Mouse (Mus musculus) embryonic stem cell, embryonic (primary cell): ENCODE data around the gene Ang4.

ENCODE experiments used
- CTCF ChIA-PET, 4 experiments: fragments of 300-600 bp in 2 of 4; fragments of 350-600 bp in 2 of 4; sonication (Branson Sonifier 250); formaldehyde crosslinking; loops; one replicate each; lab custom pipeline; 2022; ENCODE audit warnings: inconsistent platforms in 2 of 4; lab: Charles Lee
- POLR2A ChIA-PET, 4 experiments: fragments of 300-600 bp in 2 of 4; fragments of 350-600 bp in 2 of 4; sonication (Branson Sonifier 250); formaldehyde crosslinking; loops; one replicate each; lab custom pipeline; 2022; ENCODE audit warnings: antibody characterized with exemption in 4 of 4, inconsistent platforms in 1 of 4; lab: Charles Lee

Gene Ang4

DNA sequence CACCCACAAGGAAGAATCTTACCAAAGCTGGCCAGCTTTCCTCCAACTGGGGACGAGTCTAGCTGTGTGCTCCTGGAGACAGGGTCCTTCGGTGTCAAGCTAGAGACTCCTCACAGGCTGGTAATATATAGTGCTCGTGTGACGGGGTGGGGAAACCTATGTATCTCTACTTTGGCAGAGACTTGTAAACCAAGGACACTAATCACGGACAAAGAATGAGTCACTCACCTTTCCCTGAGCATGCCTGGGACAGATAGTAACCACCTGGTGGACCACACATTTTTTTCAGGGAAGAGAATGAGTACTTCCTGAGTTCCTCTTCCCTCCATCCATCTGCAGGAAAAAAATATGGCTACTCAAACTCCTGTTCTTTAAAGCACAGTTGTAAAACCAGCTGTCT is at the start of gene Ang4:
Gene Ang4, minus strand, starts transcription at position 101 of the 400 bp plus-strand sequence.
- CTCF ChIA-PET, result interaction anchor here in 1 of 4 experiments (1.0 kb wide), 1 partner anchor 575 kb away, joined by 3 read pairs; no protein-coding TSS in a partner anchor

DNA sequence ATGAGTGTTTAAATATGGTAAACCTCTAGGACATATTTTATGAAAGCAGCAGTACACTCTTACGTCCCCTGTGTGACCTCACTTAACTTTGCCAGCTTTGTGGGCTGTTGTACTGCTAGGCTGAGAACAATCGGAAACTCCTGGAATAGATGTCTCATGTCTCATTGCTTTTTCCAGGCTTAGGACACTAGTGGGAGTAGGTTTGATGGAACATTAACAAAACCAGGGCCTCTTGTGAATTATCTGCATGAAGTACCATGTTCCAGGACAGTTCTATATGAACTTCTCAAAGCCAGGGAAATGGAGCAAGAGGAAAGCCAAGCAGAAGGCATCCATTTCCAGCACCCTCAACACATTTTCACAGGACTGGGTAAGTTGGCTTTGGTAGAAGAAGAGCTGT is 26.4 kb upstream of the Ang4 start, which contains the start of gene AY358078:
Gene AY358078, plus strand, starts transcription at position 301 of the 400 bp plus-strand sequence.
- POLR2A ChIA-PET, result no interaction called here
- CTCF ChIA-PET, result no interaction called here

More for the DNA sequence above, at the start of gene Ang4:
- POLR2A ChIA-PET, result no interaction called here

- ChIA-PET CTCF (interaction anchor here in 1 of 4 experiments (0.6 kb wide), 1 partner anchor 12 kb away, joined by 3 read pairs; no protein-coding TSS in a partner anchor), POLR2A (interaction anchor here in 1 of 4 experiments (0.7 kb wide), 1 partner anchor 132 kb away, joined by 3 read pairs; no protein-coding TSS in a partner anchor)
Measured at GRCm38 (mm10) chr14:51794106-51794505, 20.7 kb upstream of the Ang4 start.

GRCm38 (mm10) chr14:51789196-51789595 is 15.8 kb upstream of the Ang4 start:
- POLR2A ChIA-PET, result interaction anchor here in 1 of 4 experiments (0.6 kb wide), 1 partner anchor 88 kb away, joined by 3 read pairs; no protein-coding TSS in a partner anchor
- CTCF ChIA-PET, result interaction anchor here (0.5 to 1.5 kb wide), 13 partner anchors 34 to 737 kb away, joined by 3 to 8 read pairs (median 4); no protein-coding TSS in a partner anchor

GRCm38 (mm10) chr14:51787061-51787460 is 13.7 kb upstream of the Ang4 start:
- ChIA-PET POLR2A (interaction anchor here in 2 of 4 experiments (0.7 to 0.9 kb wide), 2 partner anchors 26 to 166 kb away, joined by 3 to 4 read pairs; no protein-coding TSS in a partner anchor), CTCF (interaction anchor here in 1 of 4 experiments (0.7 kb wide), 1 partner anchor 16 kb away, joined by 4 read pairs; no protein-coding TSS in a partner anchor)

GRCm38 (mm10) chr14:51786335-51786734 is 12.9 kb upstream of the Ang4 start:
- CTCF ChIA-PET, result interaction anchor here in 2 of 4 experiments (0.6 kb wide), 3 partner anchors 98 to 228 kb away, joined by 3 to 4 read pairs (median 4); no protein-coding TSS in a partner anchor
- POLR2A ChIA-PET, result interaction anchor here in 2 of 4 experiments (0.7 to 0.9 kb wide), 2 partner anchors 25 to 167 kb away, joined by 3 to 4 read pairs; no protein-coding TSS in a partner anchor

GRCm38 (mm10) chr14:51778865-51779481 is 5.6 kb upstream of the Ang4 start:
- CTCF ChIA-PET, result no interaction called here
- POLR2A ChIA-PET, result interaction anchor here in 1 of 4 experiments (0.7 kb wide), 1 partner anchor 78 kb away, joined by 3 read pairs; no protein-coding TSS in a partner anchor

DNA sequence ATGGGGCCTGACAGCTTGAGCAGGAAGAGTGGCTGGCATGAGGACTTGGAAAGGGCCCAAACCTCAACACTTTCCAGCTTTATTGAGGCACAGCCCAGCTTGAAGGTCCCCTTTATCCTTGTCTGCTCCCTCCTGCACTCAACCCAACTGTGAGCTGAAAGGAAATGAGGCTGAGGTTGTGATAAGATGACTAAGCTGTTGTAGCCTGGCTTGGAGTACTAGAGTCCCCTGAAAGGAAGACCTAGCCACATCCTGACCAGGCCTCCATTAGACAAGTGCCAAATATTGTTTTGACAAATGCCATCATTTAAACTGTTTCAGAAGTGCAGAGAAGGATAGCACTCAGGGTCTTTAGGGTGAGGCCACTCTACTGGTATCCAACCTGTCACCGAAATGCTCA is 4.4 kb upstream of the Ang4 start:
- CTCF ChIA-PET, result no interaction called here
- POLR2A ChIA-PET, result no interaction called here

GRCm38 (mm10) chr14:51771378-51771777 is 2.0 kb downstream of the Ang4 start:
- CTCF ChIA-PET, result interaction anchor here (0.6 to 2.5 kb wide), 12 partner anchors 16 to 711 kb away, joined by 3 to 82 read pairs (median 4); no protein-coding TSS in a partner anchor
- POLR2A ChIA-PET, result interaction anchor here in 2 of 4 experiments (0.6 to 1.4 kb wide), 3 partner anchors 432 to 673 kb away, joined by 3 to 14 read pairs (median 4); no protein-coding TSS in a partner anchor

DNA sequence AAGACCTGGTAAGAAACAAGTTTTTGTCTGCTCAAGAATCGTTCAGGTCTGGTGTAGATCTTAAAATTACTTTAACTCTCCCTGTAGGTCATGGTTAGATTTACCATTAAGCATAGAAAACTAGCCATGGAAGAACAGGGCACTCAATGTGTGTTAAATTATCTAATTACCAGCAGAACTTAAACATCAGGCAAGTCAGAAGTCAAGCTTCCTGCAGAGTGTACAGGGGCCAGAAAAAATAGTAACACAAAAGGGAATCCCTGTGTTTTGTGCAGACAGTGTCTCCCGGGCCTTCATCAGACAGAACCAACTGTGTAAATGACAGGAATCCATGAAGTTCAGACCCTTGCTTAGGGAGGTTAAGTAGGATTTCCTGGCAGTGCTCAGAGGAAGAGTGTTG is 17.4 kb downstream of the Ang4 start:
- ChIA-PET CTCF (interaction anchor here in 1 of 4 experiments (1.3 kb wide), 1 partner anchor 33 kb away, joined by 3 read pairs; no protein-coding TSS in a partner anchor), POLR2A (no interaction called here)

- POLR2A ChIA-PET, result no interaction called here
- CTCF ChIA-PET, result interaction anchor here in 1 of 4 experiments (0.6 kb wide), 1 partner anchor 433 kb away, joined by 4 read pairs; no protein-coding TSS in a partner anchor
Measured at GRCm38 (mm10) chr14:51740347-51741170, 32.8 kb downstream of the Ang4 start.

GRCm38 (mm10) chr14:51739150-51739993 is 34.0 kb downstream of the Ang4 start:
- ChIA-PET CTCF (interaction anchor here in 1 of 4 experiments (0.6 kb wide), 1 partner anchor 432 kb away, joined by 4 read pairs; no protein-coding TSS in a partner anchor), POLR2A (no interaction called here)

DNA sequence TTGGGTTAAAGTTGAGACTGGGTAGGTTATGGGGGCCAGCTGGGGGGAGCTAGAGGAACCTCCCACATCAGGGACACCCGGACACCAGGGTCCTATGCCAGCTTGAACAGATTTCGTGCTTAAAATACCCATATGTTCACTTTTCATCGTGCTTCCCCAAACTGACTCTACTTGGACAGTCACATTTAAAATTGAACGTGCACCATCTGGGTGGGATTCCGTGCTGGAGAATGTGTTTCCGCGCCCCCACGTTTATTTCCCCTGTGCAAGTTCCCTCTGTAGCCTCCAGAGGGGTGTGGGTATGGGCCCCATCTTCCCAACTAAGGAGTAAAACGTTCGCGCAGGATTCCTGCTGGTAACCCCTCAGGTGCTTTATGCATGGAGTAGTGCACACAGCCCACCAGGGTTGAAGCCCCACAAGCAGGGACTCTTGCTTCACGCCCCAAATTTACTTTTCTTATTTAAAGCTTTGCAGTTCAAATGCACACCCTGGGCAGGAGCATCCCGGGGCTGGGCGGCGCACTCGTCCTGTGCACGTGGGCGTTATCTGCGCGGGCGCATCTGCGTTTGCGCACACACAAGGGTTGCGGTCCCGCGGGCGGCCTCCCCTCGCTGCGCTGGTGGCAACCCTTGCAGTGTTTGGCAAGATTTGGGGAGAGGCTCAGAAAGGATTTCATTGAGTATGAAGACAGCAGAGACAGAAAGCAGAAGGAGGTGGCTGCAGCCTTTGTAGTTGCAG is 34.8 kb downstream of the Ang4 start:
- POLR2A ChIA-PET, result no interaction called here
- CTCF ChIA-PET, result no interaction called here

DNA sequence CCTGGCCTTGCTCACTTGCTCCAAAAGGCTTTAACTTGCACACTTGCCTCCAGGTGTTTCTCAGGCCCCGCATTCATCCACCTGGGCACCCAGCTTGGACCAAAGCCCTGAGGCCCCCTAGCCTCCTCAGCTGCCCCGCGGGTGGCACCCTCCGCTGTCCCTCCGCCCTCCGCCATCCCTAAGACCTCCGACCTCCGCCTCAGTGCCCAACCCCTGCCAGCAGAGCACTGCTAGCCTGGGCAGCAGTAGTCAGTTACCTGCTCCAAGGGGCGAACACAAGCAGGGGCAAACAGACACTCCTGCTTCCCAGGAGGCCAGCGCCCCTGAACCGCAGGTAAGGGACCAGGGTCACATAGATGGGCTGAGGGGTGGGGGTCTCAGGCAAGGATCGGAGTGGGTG is 35.4 kb downstream of the Ang4 start:
- CTCF ChIA-PET, result no interaction called here

GRCm38 (mm10) chr14:51717083-51717482 is 56.3 kb downstream of the Ang4 start, which contains the start of gene Gm5800:
Gene Gm5800 (minus strand): TSS chr14:51717183.
- ChIA-PET CTCF (no interaction called here), POLR2A (no interaction called here)

More for the DNA sequence above, 35.4 kb downstream of the Ang4 start:
- POLR2A ChIA-PET, result no interaction called here
